Mouse (Mus musculus): ENCODE results near the gene Osbpl11. TPM values are rescaled to one million over a fixed set of nuclear protein-coding genes. Genes with fewer than 3 reads are reported as not detected.

Osbpl11 gene
- total RNA-seq, 2 experiments from 2014 or later, result 42.6 to 44.9 TPM

DNA sequence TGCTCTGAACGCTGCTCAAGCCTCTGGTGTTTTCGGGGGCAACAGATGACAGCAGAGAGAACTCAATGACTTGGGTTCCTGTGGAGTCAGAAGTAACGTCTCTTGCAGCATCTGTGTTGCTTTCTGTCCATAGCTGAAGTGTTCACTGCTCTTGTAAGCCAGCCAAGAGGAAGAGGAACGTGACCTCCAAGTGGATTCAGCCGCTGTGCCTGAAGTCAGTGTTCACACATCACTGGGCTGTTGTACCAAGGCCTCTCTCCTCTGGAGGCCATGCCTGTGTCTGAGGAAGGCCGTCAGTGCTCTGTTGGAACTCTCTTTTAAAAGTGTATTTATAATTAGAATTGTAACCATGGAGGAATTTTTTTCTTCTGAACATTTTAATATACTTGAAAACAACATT lies 57.2 kb downstream of the Osbpl11 start:
- DNase-seq, result peak; percentile 63 to 65

GRCm38 (mm10) chr16:33244136-33244691 lies 59.3 kb downstream of the Osbpl11 start:
- DNase-seq, result peak; percentile 22 to 34

- DNase-seq, result no peak
Measured at GRCm38 (mm10) chr16:33244933-33245470, 60.1 kb downstream of the Osbpl11 start.

GRCm38 (mm10) chr16:33246526-33246925 lies 61.7 kb downstream of the Osbpl11 start:
- no peak for DNase-seq

- DNase-seq, result no peak
Measured at GRCm38 (mm10) chr16:33247006-33247405, 62.1 kb downstream of the Osbpl11 start.

- peak in 1 of 2 experiments; percentile 12 for DNase-seq
Measured at GRCm38 (mm10) chr16:33250651-33251120, 65.8 kb downstream of the Osbpl11 start.

DNA sequence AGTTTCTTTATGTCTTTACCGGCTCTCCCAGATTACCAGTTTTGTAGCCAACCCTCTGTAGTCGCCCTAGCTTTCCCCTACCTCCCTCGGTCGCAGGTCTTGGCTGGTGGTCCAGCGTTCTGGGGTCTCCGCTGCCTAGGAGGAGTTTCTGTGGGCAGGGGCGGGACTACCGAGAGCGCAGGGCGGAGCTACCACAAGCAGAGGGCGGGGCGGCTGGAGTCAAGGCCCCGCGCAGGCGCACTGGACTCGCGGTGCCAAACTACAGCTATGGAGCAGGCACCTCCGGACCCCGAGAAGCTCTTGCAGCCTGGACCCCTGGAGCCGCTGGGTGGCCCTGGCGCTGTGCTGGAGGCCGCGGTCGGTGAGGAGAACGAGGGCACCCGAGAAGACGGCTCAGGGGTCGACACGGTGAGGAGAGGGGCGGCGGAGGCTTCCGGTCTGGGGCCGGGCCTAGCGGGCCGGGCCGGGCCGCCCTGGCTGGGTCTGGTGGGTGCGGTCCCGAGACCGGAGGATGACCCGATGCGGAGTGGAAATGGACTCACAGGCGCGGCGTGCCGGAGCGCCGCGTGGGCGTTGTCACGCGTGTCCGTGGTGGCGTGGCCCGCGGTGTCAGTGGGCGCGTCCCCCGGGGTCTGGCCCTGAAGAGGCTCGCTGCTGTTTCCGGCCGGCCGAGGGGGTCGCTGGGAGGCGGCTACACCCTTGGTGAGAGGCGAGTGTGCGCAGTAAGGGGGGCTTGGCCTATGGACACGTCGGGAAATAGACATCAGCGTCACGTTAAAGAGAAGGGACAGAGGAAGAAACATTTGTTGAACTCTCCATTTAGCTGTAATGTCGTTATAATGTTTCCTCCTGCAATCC lies 66.6 kb downstream of the Osbpl11 start, which contains the start of gene Snx4:
Gene Snx4 (plus strand): TSS at position 249 of the 858 bp plus-strand sequence.
- DNase-seq, result peak; percentile 95 to 96

DNA sequence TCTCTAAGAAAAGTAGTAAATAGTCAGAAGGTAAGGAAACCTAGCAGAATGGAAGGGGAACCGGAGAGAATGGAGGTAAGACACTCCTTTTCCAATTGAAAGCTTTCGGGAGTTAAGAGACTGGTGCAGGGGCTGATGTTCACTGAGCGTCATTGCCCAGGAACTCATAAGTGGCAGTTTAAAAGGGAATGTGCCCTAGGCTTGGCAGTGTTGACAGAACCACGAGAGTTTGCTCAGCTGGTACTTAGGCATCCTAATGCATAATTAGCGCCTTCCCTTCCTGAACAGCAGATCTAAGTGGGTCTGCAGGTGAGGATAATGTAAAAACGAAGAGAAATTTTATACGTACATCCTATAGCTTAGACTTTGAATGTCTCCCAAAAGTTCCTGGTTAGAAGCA lies 70.7 kb downstream of the Osbpl11 start:
- DNase-seq, result no peak

GRCm38 (mm10) chr16:33258530-33258929 lies 73.7 kb downstream of the Osbpl11 start:
- no peak for DNase-seq

DNA sequence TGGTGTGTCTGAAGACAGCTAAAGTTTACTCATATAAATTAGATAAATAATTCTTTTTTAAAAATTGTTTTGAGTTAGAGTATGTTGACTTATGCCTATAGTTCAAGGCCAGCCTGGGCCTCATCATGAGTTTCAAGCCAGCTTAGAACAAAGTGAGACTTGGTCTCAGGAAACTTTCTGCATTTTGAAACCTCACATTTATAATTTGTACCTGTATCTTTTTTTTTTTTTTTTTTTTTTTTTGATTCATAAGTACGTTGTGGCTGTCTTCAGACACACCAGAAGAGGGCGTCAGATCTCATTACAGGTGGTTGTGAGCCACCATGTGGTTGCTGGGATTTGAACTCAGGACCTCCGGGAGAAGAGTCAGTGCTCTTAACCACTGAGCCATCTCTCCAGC lies 75.0 kb downstream of the Osbpl11 start:
- DNase-seq, result no peak

DNA sequence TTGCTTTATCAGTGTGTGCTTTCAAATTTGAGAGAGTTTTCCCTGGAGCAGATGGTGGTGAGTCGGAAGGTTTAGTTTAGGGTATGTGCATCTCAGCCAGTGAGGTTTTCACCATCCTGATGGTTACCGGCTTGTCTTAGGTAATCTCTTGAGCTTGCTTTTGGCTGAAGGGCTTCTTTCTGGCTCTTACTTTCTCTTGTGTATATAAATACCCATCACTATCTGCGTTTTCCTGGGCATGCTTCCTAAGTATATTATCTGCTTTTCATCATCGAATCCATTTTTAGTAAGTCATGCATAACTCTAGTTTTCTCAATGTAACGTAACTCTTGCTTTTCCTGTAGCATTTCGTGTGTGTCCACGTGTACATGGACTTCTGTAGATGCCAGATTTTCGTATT lies 76.0 kb downstream of the Osbpl11 start:
- DNase-seq, result no peak

DNA sequence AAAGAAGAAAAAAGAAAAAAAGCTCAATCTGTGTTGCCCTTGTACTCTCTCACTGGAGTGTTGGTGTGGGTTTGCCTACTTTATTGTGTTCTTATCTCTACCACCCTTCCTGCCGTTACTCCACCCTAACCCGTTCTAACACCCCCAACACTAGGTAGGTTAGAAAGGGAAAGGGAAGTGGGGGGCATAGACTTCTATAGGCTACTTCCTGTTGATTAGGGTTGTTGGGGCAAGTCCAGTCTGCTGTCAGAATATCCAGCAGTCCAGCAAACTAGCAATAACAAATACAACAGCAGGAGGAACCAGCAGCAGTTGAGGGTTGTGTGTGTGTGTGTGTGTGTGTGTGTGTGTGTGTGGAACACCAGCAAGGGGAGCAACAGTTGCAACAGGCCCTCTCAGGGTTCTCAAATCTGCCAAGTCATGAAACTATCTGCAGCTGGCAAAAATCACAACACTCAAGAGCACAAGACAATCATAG lies 76.8 kb downstream of the Osbpl11 start:
- no peak for DNase-seq

DNA sequence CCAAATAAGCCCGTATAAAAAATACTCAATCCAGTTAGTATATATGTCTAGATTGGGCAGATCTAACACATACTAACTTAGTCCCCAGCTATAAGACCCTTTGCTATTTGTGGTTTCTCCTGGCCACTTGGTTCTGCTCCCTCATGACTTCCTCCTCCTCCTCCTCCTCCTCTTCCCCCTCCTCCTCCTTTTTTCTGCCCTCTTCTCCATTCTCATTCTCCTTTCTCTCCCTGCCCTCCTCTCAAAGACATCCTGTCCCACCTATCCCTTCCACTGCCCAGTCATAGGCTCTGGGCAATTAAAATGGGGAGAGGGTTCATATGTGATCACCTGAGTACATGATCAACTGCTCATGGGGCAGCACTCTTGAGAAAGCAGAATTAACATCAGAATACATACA lies 77.2 kb downstream of the Osbpl11 start:
- no peak for DNase-seq

DNA sequence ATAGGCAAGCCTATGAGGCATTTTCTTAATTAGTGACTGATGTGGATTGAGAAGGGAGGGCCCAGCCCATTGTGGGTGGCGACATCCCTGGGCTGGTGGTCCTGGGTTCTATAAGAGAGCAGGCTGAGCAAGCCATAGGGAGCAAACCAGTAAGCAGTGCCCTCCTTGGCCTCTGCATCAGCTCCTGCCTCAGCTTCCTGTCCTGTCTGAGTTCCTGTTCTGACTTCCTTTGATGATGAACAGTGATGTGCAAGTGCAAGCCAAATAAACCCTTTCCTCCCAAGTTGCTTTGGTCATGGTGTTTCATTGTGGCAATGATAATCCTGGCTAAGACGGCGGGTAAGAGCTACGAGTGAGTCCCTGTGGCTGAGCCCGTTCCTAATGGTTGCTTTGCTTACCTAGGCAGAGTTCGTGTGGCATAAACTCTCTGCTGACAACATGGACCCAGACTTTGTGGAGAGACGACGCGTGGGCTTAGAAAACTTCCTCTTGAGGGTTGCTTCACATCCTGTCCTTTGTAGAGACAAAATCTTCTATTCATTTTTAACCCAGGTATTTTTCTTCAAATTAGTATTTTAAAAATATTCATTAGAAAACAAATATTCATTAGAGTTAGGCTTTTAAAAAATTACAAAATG lies 82.9 kb downstream of the Osbpl11 start:
- no peak for DNase-seq

- DNase-seq, result no peak
Measured at GRCm38 (mm10) chr16:33271824-33272223, 87.0 kb downstream of the Osbpl11 start.

DNA sequence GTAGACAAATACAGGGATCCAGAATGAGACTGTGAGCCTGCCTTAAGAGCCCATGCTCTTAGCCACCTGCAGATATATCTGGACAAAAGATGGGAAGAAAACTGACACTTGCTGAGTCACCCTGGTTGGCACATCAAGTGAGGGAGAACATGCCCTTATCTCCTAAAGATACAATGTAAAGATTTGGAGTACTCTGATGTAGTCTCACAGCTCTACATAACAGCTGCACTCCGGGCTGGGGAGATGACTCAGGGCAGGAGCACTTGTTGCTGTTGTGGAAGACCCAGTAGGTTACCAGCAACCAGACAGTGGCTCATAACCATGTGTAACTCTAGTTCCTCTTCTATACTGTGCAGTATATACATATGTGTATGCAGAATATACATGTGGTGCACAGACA lies 98.2 kb downstream of the Osbpl11 start:
- DNase-seq, result no peak

- DNase-seq, result no peak
Measured at GRCm38 (mm10) chr16:33288536-33288935, 103.7 kb downstream of the Osbpl11 start.

- no peak for DNase-seq
Measured at GRCm38 (mm10) chr16:33289981-33290380, 105.1 kb downstream of the Osbpl11 start.

DNA sequence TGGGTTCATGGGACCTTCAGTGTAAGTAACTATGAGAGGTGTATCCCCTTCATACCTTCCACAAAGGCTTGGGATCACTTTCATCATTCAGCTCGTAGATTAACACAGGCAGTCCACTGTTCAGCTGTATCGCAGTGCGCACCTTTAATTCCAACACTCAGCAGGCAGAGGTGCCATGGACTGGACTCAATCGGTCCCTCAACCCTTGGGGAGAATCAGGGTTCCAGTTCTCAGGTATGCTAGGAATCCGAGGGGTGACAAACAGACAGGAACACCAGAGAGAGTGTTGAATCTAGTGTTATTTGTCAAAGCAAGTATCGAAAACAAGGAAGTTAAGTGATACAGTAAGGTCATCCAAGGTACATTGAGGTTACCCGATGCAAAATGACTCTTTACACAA lies 107.4 kb downstream of the Osbpl11 start:
- DNase-seq, result no peak

Measured in adrenal gland, postnatal 36 days (tissue).